Mouse (Mus musculus) G1E (cell line): Measurements from ENCODE around the gene Syde1.

Experiments
- CTCF ChIP-seq: IDR thresholded peaks from 2 replicates; pipeline ENCODE4 v1.5.1; 2012; ENCODE audit warnings: low read depth, low read length, inconsistent platforms, mixed read lengths
- GATA1 ChIP-seq: IDR thresholded peaks from 2 replicates; pipeline ENCODE4 v1.6.1; 2012; ENCODE audit warnings: borderline replicate concordance, low read length, inconsistent platforms, mixed read lengths

DNA sequence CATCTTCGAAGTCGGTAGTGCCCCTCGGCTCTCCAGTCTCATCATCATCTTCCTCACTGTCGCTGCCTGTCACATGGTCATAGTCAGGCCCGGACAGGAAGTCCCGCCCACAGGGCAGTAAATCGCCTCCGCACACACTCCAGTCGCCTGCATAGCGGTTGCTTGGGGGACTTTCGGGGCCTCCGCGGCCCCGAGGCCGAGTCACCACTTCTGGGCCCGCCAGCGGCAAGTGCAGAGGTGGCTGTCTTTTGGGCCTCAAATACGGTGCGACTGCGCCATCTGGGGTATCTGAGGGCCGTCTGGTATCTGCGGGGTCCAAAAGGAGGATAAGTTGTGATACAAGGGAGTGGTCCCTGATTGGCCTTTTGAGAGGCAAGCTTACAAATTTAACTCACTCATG, 6.2 kb downstream of the Syde1 start:
- TF ChIP-seq CTCF (no peak), GATA1 (no peak)
